Mouse (Mus musculus): ENCODE results near the gene Fmnl3. TPM values are rescaled to one million over a fixed set of nuclear protein-coding genes. Genes with fewer than 3 reads are reported as not detected.
A peak's percentile ranks its signal among the peaks of the same experiment; 100 is the strongest.

The Fmnl3 gene
- polyA plus RNA-seq, 1 experiment, result 15.3 TPM

- Histone ChIP-seq H3K36me3 (ENCODE audit: control insufficient read depth, insufficient read depth, low read length) (no peaks in the 10 kb centered on the region), H3K27me3 (ENCODE audit: control insufficient read depth, insufficient read depth, low read length) (no peaks in the 10 kb centered on the region), H3K4me1 (ENCODE audit: control insufficient read depth, insufficient read depth, low read length) (peaks cover 13% of the 10 kb centered on the region), H3K27ac (ENCODE audit: control insufficient read depth, insufficient read depth, low read depth, low read length) (peak within 1 kb of the TSS; percentile 68), H3K4me3 (ENCODE audit: control insufficient read depth, low read depth, low read length) (peak within 1 kb of the TSS; percentile 81)
- TF ChIP-seq POLR2A (IDR thresholded peaks at IDR 0.05; ENCODE audit: control insufficient read depth, low read depth, low read length) (peak; percentile 37; the same call in 1 of the 2 replicates), CTCF (IDR thresholded peaks at IDR 0.05; ENCODE audit: control insufficient read depth, insufficient read depth, insufficient replicate concordance, low read depth, low read length) (0 out of 2 replicates have a peak, but pooled peaks have one; percentile 8)
Measured at GRCm38 (mm10) chr15:99294813-99295374, 75.4 kb downstream of the Fmnl3 start, which contains the start of gene Prpf40b. TSS of gene Prpf40b (plus strand) at chr15:99295087.

DNA sequence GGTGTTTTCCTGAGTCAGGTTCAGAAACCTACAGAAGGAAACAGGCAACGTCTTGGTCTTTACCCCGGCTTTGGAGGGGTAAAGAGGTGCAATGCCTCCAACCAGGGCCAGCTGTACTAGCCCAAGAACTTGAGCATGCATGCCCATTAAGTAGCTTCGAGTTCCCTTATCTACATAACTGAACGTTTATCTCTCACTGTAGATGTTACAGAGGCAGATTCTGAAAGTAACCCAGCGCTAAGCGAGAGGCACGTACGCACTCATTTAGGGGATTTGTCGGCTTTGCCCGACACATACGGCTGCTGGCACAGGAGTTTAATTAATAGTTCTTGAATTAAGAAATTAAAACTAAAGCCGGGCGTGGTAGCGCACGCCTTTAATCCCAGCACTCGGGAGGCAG, 76.0 kb downstream of the Fmnl3 start:
- Histone ChIP-seq H3K4me1 (ENCODE audit: control insufficient read depth, insufficient read depth, low read length) (peaks cover 13% of the 10 kb centered on the region), H3K4me3 (ENCODE audit: control insufficient read depth, low read depth, low read length) (peak overlapping the region; percentile 81), H3K27ac (ENCODE audit: control insufficient read depth, insufficient read depth, low read depth, low read length) (0 out of 2 replicates have a peak overlapping the region, but pooled peaks have one; percentile 32), H3K27me3 (ENCODE audit: control insufficient read depth, insufficient read depth, low read length) (no peaks in the 10 kb centered on the region), H3K36me3 (ENCODE audit: control insufficient read depth, insufficient read depth, low read length) (no peaks in the 10 kb centered on the region)
- TF ChIP-seq POLR2A (IDR thresholded peaks at IDR 0.05; ENCODE audit: control insufficient read depth, low read depth, low read length) (no peak), CTCF (IDR thresholded peaks at IDR 0.05; ENCODE audit: control insufficient read depth, insufficient read depth, insufficient replicate concordance, low read depth, low read length) (no peak)

GRCm38 (mm10) chr15:99290586-99290985, 79.7 kb downstream of the Fmnl3 start:
- H3K36me3 ChIP-seq (ENCODE audit: control insufficient read depth, insufficient read depth, low read length), result no peaks in the 10 kb centered on the region
- no peak overlapping the region for H3K27ac ChIP-seq (ENCODE audit: control insufficient read depth, insufficient read depth, low read depth, low read length)
- H3K4me1 ChIP-seq (ENCODE audit: control insufficient read depth, insufficient read depth, low read length), result peaks cover 16% of the 10 kb centered on the region
- no peak overlapping the region for H3K4me3 ChIP-seq (ENCODE audit: control insufficient read depth, low read depth, low read length)
- no peak for TF ChIP-seq CTCF (IDR thresholded peaks at IDR 0.05; ENCODE audit: control insufficient read depth, insufficient read depth, insufficient replicate concordance, low read depth, low read length)
- TF ChIP-seq POLR2A (IDR thresholded peaks at IDR 0.05; ENCODE audit: control insufficient read depth, low read depth, low read length), result no peak
- no peaks in the 10 kb centered on the region for H3K27me3 ChIP-seq (ENCODE audit: control insufficient read depth, insufficient read depth, low read length)

DNA sequence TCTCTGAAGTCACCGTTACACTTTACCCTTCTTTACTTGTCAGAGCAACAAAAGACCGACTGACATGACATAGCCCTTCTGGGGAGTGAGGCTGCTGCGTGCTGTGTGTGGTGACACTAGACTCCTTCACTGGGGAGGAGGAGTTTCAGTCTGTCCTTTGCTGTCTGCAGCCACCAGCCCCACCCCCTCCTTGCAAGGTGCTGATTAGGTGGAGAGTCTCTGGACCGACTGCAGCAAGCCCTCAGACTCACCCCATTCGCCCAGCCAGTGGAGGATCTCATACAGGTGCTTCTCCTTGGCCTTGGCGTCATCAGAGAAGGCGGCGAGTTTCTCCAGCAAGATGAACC, 85.1 kb downstream of the Fmnl3 start:
- TF ChIP-seq CTCF (IDR thresholded peaks at IDR 0.05; ENCODE audit: control insufficient read depth, insufficient read depth, insufficient replicate concordance, low read depth, low read length) (no peak), POLR2A (IDR thresholded peaks at IDR 0.05; ENCODE audit: control insufficient read depth, low read depth, low read length) (no peak)
- Histone ChIP-seq H3K36me3 (ENCODE audit: control insufficient read depth, insufficient read depth, low read length) (no peaks in the 10 kb centered on the region), H3K4me3 (ENCODE audit: control insufficient read depth, low read depth, low read length) (peak overlapping the region; percentile 34), H3K27me3 (ENCODE audit: control insufficient read depth, insufficient read depth, low read length) (no peaks in the 10 kb centered on the region), H3K27ac (ENCODE audit: control insufficient read depth, insufficient read depth, low read depth, low read length) (no peak overlapping the region), H3K4me1 (ENCODE audit: control insufficient read depth, insufficient read depth, low read length) (peaks cover 15% of the 10 kb centered on the region)

GRCm38 (mm10) chr15:99284527-99285188, 85.6 kb downstream of the Fmnl3 start:
- H3K36me3 ChIP-seq (ENCODE audit: control insufficient read depth, insufficient read depth, low read length), result no peaks in the 10 kb centered on the region
- H3K27ac ChIP-seq (ENCODE audit: control insufficient read depth, insufficient read depth, low read depth, low read length), result no peak overlapping the region
- TF ChIP-seq POLR2A (IDR thresholded peaks at IDR 0.05; ENCODE audit: control insufficient read depth, low read depth, low read length) (no peak), CTCF (IDR thresholded peaks at IDR 0.05; ENCODE audit: control insufficient read depth, insufficient read depth, insufficient replicate concordance, low read depth, low read length) (no peak)
- H3K4me1 ChIP-seq (ENCODE audit: control insufficient read depth, insufficient read depth, low read length), result peaks cover 15% of the 10 kb centered on the region
- H3K4me3 ChIP-seq (ENCODE audit: control insufficient read depth, low read depth, low read length), result peak overlapping the region; percentile 34
- H3K27me3 ChIP-seq (ENCODE audit: control insufficient read depth, insufficient read depth, low read length), result no peaks in the 10 kb centered on the region

DNA sequence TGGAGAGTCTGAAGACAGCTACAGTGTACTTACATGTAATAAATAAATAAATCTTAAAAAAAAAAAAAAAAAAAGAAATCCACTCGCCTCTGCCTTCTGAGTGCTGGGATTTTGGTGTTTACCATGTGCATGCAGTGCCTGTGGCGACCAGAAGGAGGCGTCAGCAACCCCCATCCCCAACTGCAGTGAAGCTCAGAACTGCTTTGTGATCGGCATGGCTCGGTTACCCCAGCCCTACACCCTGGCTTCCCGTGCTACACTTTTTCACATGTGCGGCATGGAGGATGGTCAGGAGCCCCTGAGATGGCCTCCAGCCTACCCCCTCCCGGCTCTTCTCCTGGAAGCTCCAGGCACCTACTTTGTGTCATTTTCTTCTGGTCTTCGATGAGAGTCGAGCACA, 86.8 kb downstream of the Fmnl3 start:
- H3K4me1 ChIP-seq (ENCODE audit: control insufficient read depth, insufficient read depth, low read length), result peaks cover 15% of the 10 kb centered on the region
- no peak for TF ChIP-seq POLR2A (IDR thresholded peaks at IDR 0.05; ENCODE audit: control insufficient read depth, low read depth, low read length)
- peak; percentile 78; the same call in 1 of the 2 replicates for TF ChIP-seq CTCF (IDR thresholded peaks at IDR 0.05; ENCODE audit: control insufficient read depth, insufficient read depth, insufficient replicate concordance, low read depth, low read length)
- no peak overlapping the region for H3K27ac ChIP-seq (ENCODE audit: control insufficient read depth, insufficient read depth, low read depth, low read length)
- H3K36me3 ChIP-seq (ENCODE audit: control insufficient read depth, insufficient read depth, low read length), result no peaks in the 10 kb centered on the region
- H3K27me3 ChIP-seq (ENCODE audit: control insufficient read depth, insufficient read depth, low read length), result no peaks in the 10 kb centered on the region
- H3K4me3 ChIP-seq (ENCODE audit: control insufficient read depth, low read depth, low read length), result peak overlapping the region; percentile 2

GRCm38 (mm10) chr15:99278271-99278670, 92.0 kb downstream of the Fmnl3 start:
- H3K36me3 ChIP-seq (ENCODE audit: control insufficient read depth, insufficient read depth, low read length), result no peaks in the 10 kb centered on the region
- TF ChIP-seq POLR2A (IDR thresholded peaks at IDR 0.05; ENCODE audit: control insufficient read depth, low read depth, low read length) (no peak), CTCF (IDR thresholded peaks at IDR 0.05; ENCODE audit: control insufficient read depth, insufficient read depth, insufficient replicate concordance, low read depth, low read length) (no peak)
- no peaks in the 10 kb centered on the region for H3K4me1 ChIP-seq (ENCODE audit: control insufficient read depth, insufficient read depth, low read length)
- no peak overlapping the region for H3K4me3 ChIP-seq (ENCODE audit: control insufficient read depth, low read depth, low read length)
- H3K27me3 ChIP-seq (ENCODE audit: control insufficient read depth, insufficient read depth, low read length), result no peaks in the 10 kb centered on the region
- no peak overlapping the region for H3K27ac ChIP-seq (ENCODE audit: control insufficient read depth, insufficient read depth, low read depth, low read length)

Measured in testis, adult 2 months (tissue).